Mouse (Mus musculus) E14TG2a.4 (cell line): ENCODE measurements at regions not wholly inside any gene's neighbourhood (a gene's known extent, or its start where the extent isn't known, plus 50 kb on each side); places are given as distances from the start of the nearest gene placed in this dataset.

Experiments used
- H3K27me3 ChIP-seq: 2 replicates; pipeline ENCODE4 v1.6.1; 2014; ENCODE audit warnings: low read length, control low read depth; ENCODE audit not compliant: insufficient read depth
- H3K36me3 ChIP-seq: 2 replicates; pipeline ENCODE4 v1.6.1; 2014; ENCODE audit warnings: low read length, control low read depth; ENCODE audit not compliant: insufficient read depth
- H3K4me1 ChIP-seq: replicated peaks from 2 replicates; pipeline ENCODE4 v1.6.1; 2014; ENCODE audit warnings: low read depth, low read length, control low read depth
- H3K4me3 ChIP-seq: replicated peaks from 2 replicates; pipeline ENCODE4 v1.5.1; 2014; ENCODE audit warnings: mild to moderate bottlenecking, low read length
- H3K9me3 ChIP-seq: 2 replicates; pipeline ENCODE4 v1.6.1; 2014; ENCODE audit warnings: low read length, control low read depth
- CTCF ChIP-seq: conservative IDR thresholded peaks from 2 replicates; pipeline ENCODE4 v1.5.1; 2014; ENCODE audit warnings: low read length
- NANOG ChIP-seq: IDR thresholded peaks from 2 replicates; pipeline ENCODE4 v1.6.1; 2014; ENCODE audit warnings: borderline replicate concordance, low read length, mixed read lengths
- POU5F1 ChIP-seq: IDR thresholded peaks from 2 replicates; pipeline ENCODE4 v1.6.1; 2014; ENCODE audit warnings: low read length, borderline replicate concordance

DNA sequence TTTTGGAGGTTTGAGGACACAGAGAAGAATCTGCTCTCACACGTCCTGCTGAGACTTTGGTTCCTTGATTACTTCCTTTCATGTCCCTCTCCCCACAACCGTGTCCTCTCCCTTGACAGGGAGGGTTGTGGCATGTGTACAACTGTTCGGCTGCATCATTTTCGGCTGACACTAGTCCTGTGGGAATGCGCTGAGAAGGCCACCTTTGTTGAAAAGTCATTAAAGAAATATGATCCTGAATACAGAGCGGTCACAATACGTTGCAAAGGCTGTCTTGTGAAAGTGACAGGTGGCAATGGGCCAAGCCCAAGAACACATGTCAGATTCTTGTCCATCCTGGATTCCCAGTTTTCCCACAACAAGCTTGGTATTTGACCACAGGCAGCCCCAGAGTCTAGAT, 92.8 kb upstream of the Tut7 start:
- Histone ChIP-seq H3K9me3 (no peaks in the 10 kb centered on the region), H3K27me3 (0 out of 2 replicates have a peak, but pooled peaks cover 5% of the 10 kb centered on the region), H3K36me3 (no peaks in the 10 kb centered on the region), H3K4me3 (no peak overlapping the region), H3K4me1 (peaks cover 8% of the 10 kb centered on the region; the same call in 1 of the 2 replicates)
- TF ChIP-seq NANOG (no peak), POU5F1 (no peak), CTCF (no peak)

DNA sequence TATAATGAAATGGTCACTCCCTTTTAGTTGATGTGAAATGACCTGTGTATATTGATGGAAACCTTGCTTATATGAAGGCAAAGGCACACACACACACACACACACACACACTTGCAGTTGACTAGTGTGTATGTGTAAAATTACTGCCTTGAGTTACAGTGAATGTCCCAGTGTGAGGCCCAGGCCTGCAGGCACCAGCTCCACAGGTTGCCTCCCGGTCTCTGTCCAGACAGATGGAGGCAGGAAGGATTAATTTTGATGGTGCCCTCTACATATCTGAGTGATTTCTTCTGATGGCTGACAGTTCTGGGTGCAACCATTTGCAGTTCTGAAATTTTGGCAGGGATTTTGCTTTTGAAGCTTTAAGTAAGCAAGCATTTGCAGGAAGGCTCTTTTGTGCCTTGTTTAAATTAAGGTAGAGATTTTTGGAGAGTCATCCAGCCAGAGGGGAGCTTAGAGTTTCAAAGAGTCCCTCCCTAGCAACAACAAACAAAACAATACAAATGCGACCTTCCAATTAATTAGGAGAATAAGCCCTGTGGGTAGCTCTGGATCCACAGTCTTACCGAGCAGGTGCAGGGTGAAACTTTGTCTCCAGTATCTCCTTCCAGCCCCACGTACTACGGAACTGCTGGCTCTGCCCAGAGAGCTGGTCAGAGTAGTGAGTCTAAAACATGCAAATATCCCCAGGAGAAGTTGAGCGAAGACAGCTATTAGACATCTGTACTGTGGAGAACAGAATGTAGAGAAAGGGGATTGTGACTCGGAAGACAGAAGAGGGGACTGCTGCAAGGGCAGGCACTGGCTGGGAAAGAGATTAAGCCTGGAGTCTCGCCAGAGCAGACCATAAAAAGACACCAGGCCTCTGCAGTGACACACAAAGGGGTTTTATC, 87.5 kb upstream of the Tut7 start:
- Histone ChIP-seq H3K4me3 (no peak overlapping the region), H3K9me3 (peaks cover 24% of the 10 kb centered on the region), H3K36me3 (no peaks in the 10 kb centered on the region), H3K27me3 (no peaks in the 10 kb centered on the region), H3K4me1 (no peaks in the 10 kb centered on the region)
- TF ChIP-seq POU5F1 = no peak
- TF ChIP-seq CTCF = no peak
- TF ChIP-seq NANOG = no peak

GRCm38 (mm10) chr13:59909400-59909799, 86.5 kb upstream of the Tut7 start:
- Histone ChIP-seq H3K27me3 (no peaks in the 10 kb centered on the region), H3K9me3 (peaks cover 24% of the 10 kb centered on the region), H3K4me3 (no peak overlapping the region), H3K4me1 (no peaks in the 10 kb centered on the region), H3K36me3 (no peaks in the 10 kb centered on the region)
- TF ChIP-seq CTCF = no peak
- no peak for TF ChIP-seq NANOG
- TF ChIP-seq POU5F1 = no peak

- TF ChIP-seq POU5F1 = no peak
- no peak for TF ChIP-seq CTCF
- no peak for TF ChIP-seq NANOG
- no peak overlapping the region for H3K4me3 ChIP-seq
- no peaks in the 10 kb centered on the region for H3K27me3 ChIP-seq
- no peaks in the 10 kb centered on the region for H3K36me3 ChIP-seq
- no peaks in the 10 kb centered on the region for H3K4me1 ChIP-seq
- H3K9me3 ChIP-seq = peaks cover 24% of the 10 kb centered on the region
Measured at GRCm38 (mm10) chr13:59908786-59909185, 85.8 kb upstream of the Tut7 start.

DNA sequence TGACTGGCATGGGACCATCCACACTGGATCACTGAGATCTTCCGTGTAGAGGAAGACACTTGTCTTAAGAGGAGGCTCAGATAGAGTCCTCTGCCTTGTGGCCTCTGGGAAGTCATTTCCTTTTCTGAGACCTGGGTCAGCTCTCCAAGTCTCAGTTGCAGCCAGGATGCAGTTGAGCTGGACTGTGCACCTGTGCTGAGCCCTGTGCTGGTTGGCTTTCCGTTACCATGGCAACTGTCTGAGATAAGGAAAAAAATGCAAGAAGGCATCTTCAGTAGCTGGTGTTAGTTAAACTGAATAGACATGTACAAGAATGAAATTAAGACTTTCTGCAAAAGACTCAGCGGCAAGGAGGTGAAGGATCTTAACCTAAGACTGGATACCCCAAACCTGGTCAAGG, 82.5 kb upstream of the Tut7 start:
- Histone ChIP-seq H3K36me3 (no peaks in the 10 kb centered on the region), H3K9me3 (peaks cover 28% of the 10 kb centered on the region), H3K4me3 (no peak overlapping the region), H3K4me1 (no peaks in the 10 kb centered on the region), H3K27me3 (no peaks in the 10 kb centered on the region)
- TF ChIP-seq CTCF = no peak
- no peak for TF ChIP-seq POU5F1
- no peak for TF ChIP-seq NANOG

GRCm38 (mm10) chr13:59904415-59904814, 81.5 kb upstream of the Tut7 start:
- Histone ChIP-seq H3K4me3 (no peak overlapping the region), H3K9me3 (peaks cover 28% of the 10 kb centered on the region), H3K4me1 (no peaks in the 10 kb centered on the region), H3K36me3 (no peaks in the 10 kb centered on the region), H3K27me3 (no peaks in the 10 kb centered on the region)
- TF ChIP-seq NANOG (no peak), POU5F1 (no peak), CTCF (no peak)

DNA sequence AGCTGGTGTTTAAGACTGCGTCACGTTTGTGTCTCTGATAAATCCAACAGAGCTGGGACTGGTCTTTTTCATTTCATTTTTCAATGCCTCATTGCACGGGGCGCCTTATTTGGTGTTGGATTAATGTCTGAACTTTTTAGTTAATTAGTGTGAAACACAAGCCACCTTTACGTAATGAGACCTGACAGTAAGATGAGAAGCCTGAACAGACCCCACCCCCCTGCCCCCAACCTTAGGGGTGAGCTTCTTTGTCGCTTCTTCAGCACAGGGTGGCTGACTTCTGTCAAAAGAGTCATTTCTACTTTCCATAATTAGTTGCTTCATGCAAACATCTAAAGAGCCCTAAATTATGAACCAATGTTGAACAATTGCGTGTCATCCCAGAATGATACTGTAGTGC, 76.6 kb upstream of the Tut7 start:
- Histone ChIP-seq H3K4me3 (no peak overlapping the region), H3K4me1 (no peaks in the 10 kb centered on the region), H3K9me3 (0 out of 2 replicates have a peak, but pooled peaks cover 4% of the 10 kb centered on the region), H3K36me3 (no peaks in the 10 kb centered on the region), H3K27me3 (no peaks in the 10 kb centered on the region)
- no peak for TF ChIP-seq POU5F1
- TF ChIP-seq CTCF = no peak
- TF ChIP-seq NANOG = no peak

GRCm38 (mm10) chr13:59895754-59896153, 72.8 kb upstream of the Tut7 start:
- 0 out of 2 replicates have a peak, but pooled peaks cover 3% of the 10 kb centered on the region for H3K27me3 ChIP-seq
- H3K9me3 ChIP-seq = 0 out of 2 replicates have a peak, but pooled peaks cover 3% of the 10 kb centered on the region
- no peak overlapping the region for H3K4me3 ChIP-seq
- H3K4me1 ChIP-seq = no peaks in the 10 kb centered on the region
- H3K36me3 ChIP-seq = no peaks in the 10 kb centered on the region
- TF ChIP-seq POU5F1 = no peak
- no peak for TF ChIP-seq CTCF
- no peak for TF ChIP-seq NANOG

DNA sequence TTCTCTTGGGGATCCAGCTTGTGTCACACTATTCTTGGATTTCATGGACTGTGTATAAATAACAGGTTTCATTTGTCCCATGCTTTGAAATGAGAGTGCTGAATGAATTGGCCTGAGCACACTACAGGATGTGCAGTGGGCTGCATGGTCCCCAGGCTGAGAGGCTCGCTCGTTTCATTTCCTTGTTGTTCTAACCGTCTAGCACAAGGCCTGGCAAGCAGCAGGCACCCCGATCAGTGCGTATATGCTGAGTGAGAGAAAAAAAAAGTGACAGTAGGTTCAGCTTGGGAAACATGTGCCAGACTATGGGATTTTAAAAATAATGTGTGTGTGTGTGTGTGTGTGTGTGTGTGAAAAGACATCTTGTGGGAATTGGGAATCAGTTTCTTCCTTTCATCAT, 71.1 kb upstream of the Tut7 start:
- Histone ChIP-seq H3K4me3 (no peak overlapping the region), H3K9me3 (no peaks in the 10 kb centered on the region), H3K27me3 (0 out of 2 replicates have a peak, but pooled peaks cover 3% of the 10 kb centered on the region), H3K4me1 (no peaks in the 10 kb centered on the region), H3K36me3 (no peaks in the 10 kb centered on the region)
- TF ChIP-seq POU5F1 = no peak
- no peak for TF ChIP-seq NANOG
- TF ChIP-seq CTCF = no peak
